Mouse (Mus musculus): Measurements from ENCODE around the gene Zscan29.

Gene Zscan29

DNA sequence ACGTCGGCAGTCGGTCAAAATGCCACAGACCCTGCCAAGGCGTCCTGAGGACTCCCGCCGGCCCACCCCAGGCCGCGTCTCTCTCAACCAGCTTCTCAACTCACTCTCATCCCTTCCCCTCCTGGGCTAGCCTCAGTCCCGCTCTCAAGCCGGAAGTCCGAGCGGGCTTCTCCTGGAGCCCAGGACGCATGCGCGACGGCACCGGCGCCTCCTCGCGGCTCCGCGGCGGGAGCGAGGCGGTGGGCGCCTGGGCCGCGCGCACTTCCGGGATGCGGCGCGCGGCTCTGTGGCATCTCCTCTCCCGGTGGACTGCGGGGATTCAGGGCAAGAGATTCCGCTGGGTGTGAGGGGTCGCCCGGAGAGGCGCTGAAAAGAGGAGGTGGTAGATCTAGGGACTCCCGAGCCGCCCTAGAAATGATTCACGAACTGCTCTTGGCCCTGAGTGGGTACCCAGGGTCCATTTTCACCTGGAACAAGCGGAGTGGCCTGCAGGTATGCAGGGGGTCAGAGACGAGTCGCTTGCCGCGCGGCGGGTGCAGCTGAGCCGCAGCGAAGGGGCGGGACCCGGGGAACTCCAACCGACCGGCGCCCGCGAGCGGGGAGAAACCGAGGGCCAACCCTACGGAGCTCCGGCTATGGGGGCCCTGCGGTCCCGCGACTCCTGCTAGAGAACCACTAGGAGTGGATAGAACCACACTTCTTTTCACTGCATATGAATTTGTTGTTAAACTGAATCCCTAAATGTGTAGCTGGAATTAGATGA is at the start of gene Zscan29:
TSS of gene Zscan29 (minus strand) at position 146 of the 763 bp plus-strand sequence.
- DNase-seq (ENCODE audit: low read depth) = peak; percentile 95

DNA sequence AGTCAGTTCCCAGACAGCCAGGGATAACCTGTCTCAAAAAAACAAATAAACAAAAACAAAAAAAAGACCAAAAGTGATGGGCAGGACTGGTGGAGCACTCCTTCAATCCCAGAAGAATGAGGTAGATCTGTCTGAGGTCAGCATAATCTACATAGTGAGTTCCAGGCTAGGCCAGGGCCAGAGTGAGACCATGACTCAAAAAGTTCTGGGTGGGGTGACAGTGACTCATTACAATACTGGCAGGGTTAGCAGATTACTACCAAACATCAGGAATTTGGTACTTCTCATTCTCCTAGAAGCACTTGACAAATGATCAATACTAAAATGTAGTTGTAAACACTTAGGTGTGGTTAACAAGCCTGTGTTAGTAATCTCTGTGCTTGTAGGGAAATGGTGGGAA is 49.1 kb upstream of the Zscan29 start:
- DNase-seq (ENCODE audit: low read depth) = peak; percentile 44

DNA sequence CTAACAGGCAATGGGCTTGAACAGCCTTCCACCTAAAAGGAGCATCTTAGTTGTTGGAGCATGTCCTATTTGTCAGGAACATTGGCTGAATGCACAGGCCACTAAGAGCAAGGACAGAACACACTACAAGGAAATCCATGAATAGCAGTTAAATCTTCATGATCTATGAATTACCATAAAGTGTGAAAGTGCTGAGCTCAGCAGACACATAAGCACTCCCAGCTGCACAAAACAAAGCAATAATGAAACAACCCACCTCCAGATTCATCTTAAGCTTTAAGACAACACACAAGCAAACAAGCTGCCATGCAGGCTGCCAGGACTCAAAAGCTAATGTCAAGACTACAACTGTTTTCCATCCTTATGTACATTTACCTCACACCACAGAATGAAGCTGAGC is 48.3 kb upstream of the Zscan29 start:
- DNase-seq (ENCODE audit: low read depth) = peak; percentile 36

DNA sequence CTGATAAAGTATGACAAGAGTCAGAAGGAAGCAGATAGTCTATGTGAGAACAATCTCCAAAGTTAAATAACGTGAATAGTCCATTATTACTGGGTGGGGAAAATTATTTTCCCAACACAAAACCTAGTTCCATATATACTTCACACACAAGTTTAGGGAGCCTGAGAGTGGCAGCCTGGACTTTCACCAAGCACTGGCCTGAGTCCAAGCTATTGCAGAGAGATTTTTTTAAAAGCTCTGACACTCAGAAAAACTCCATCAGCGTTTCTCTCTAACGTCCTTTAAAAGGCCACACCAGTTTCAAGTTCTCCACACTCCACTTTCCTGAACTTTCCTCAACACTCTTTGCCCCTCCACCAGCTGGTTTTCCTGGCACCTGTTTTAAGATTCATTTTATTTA is 43.6 kb upstream of the Zscan29 start:
- no peak for DNase-seq (ENCODE audit: low read depth)

DNA sequence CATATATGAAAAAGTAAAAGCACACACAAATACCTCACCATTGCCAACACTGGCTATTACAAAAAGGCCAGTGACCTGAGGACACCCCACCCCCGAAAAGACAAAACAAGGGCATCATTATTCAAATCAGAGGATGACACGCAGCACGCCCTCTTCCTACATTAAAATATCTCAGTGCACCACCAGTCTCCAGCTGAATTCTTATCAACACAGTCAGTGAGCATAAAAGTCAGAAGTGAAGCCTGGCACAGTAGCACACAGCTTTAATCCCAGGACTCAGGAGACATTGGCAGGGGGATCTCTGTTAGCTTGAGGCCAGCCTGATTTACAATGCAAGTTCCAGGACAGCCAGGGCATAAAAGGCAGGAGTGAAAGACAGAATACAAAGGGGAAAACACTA is 35.6 kb upstream of the Zscan29 start:
- DNase-seq (ENCODE audit: low read depth) = no peak

DNA sequence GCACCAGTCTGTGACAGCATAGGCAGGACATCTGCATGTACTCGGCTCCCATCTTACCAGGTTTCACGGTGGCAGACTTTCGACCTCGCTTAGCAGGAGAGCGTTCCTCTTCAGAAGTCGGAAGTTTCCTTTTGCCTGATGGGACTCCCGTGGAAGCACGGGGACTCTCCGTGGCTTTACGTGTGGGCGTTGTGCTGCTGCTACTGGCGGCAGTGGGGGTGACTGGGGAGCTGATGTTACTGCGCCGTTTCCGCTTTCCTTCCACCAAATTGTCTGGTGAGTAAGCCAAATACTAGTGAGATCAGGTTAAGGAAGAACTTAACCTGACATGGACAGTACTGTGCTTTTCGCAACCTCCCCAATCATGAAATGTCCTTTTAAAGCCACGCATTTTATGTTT is 33.4 kb upstream of the Zscan29 start:
- no peak for DNase-seq (ENCODE audit: low read depth)

DNA sequence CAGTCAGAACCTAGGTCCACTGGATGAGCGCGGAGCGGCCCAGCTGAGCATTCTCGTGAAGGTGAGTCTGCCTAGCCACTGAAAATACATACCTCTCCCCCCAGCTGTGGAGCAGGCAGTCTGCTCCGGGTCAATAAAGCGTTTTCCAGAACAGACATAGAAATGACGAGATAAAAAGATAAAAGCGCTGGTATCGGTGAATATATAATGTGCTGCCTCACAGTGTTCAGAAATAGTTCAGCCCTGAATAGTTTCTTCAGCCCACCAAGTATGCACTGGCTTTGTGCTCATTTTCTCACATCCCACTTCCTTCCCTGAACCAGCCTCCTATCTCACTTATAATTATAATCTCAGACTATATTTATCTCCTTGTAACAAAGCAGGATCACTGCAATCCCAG is 24.5 kb upstream of the Zscan29 start:
- no peak for DNase-seq (ENCODE audit: low read depth)

DNA sequence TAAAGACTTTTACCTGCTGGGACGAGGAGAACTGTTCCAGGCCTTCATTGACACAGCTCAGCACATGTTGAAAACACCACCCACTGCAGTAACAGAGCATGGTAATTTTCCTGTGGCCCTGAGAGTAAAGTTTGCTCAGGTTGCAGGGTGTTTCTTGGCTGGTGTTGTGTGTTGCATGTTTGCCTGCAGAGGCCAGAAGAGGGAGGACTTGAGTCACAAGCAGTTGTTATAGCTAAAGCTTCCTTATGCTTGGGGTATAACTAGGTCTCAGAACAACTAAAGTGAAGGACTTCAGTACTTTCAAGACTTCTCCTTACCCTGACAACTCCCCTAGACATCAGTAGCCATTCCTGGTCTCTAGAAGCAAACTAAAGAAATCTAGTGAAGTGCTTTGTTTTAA is 17.6 kb upstream of the Zscan29 start:
- DNase-seq (ENCODE audit: low read depth) = peak; percentile 21

DNA sequence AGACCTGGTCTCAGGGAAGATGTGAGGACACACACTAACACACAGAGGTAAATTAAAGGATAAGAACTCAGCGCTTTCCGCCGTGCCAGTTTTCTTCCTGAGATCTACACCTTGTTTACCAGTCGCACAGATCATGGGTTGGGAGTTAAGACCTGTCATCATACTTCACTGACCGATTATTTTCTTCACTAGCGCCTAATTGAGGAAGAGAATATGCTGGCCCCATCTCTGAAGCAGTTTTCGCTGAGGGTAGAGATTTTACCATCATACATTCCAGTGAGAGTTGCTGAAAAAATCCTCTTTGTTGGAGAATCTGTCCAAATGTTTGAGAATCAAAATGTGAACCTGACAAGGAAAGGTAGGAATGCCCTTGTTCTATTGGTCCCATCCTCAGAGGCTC is 13.2 kb upstream of the Zscan29 start:
- no peak for DNase-seq (ENCODE audit: low read depth)

DNA sequence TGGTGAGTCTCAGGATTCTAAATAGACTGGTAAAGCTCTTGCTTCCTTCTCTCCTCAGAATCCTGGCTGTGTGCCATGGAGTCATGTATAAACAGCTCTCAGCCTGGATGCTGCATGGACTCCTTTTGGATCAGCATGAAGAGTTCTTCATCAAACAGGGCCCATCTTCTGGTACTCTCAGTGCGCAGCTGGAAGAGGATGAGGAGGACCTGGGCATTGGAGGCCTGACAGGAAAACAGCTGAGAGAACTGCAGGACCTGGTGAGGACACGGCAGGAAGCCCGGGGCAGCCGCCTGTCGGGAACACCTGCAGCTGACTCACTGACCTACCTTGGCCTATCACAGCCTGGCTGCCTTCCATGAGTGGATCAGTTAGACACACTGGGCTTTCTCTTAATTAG is 12.5 kb upstream of the Zscan29 start:
- DNase-seq (ENCODE audit: low read depth) = no peak

DNA sequence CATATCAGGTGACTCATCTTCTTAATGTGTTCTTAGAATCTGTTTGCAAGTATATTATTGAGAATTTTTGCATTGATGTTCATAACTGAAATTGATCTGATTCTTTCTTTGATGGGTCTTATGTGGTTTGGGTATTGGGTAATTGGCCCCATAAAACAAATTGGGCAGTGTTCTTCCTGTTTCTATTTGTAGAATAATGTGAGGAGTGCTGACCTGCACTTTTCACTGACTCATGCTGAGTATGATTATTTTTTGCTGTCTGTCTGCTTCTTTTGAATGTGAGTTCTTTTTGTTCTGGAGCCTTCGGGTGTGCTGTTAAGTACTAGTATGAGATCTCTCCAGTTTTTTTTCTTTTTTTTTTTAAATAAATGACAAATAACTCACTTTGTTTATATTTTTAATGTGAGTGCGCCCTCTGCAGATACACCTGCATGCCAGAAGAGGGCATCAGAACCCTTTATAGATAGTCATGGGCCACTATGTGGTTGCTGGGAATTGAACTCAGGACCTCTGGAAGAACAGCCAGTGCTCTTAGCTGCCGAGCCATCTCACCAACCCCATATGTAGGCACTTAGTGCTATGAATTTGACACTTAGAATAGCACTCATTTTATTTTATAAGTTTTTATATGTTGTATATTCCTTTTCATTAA is 8.0 kb upstream of the Zscan29 start:
- DNase-seq (ENCODE audit: low read depth) = peak; percentile 46

DNA sequence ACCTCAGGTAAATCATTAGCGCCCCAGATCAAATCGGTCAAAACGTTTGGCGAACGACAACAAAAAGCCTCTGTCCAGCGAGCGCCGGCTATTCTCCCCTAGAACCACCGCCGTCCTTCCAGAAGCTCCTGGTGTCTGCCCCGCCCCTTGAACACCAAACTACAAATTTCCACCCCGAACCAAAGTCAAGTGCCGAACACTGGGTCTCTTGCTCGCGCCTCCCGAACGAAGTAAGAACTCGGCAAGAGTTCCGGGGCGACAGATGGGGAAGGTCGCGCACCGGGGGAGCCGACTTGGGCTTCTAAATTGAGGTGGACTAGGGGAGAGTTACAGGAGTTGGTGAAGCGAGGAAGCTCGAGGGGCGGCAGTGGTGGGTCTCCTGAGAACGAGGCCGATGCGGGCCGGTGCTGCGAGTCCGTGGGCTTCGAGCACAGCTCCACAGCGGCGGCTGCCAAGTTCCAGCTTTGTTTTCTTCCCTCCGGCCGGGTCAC is 399 bp downstream of the Zscan29 start, which contains the start of gene Tubgcp4:
TSS of gene Tubgcp4 (plus strand) at position 174 of the 491 bp plus-strand sequence.
- peak; percentile 73 for DNase-seq (ENCODE audit: low read depth)

DNA sequence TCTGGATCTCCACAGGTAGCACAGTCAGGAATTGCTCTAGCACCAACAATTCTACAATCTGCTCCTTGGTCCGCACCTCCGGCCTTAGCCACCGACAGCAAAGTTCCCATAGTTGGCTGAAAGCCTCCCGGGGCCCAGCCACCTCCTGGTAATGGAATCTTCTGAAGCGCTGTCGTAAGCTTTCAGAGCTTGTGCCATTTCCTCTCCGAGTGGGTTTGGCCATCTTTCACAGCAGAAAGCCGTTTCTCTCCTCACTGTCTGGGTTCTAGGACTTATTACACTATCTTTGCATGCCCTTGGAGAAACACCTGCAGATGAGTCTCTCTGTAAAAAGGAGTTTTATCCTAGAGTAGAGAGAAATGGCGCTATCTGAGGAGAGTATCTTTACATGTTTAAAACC is 1.0 kb downstream of the Zscan29 start:
- peak; percentile 68 for DNase-seq (ENCODE audit: low read depth)

DNA sequence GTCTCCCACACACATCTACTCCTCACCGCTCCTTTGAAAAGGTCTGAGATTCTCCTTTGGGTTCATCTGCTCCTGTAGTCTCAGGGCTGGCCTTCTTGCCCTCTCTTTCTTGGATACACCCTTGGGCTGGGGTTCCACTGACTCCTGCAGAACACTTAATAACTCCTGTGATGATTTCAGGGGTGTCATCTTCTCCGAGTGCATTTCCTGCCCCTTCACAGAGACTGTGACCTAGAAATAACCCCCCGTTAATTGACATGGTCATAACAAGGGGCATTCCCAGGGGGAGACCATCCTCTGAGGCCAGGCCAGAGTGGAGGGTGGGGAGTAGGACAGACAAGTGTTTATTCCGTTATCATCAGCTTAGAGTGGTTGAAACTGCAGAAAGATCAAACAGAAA is 1.8 kb downstream of the Zscan29 start:
- DNase-seq (ENCODE audit: low read depth) = peak; percentile 41

DNA sequence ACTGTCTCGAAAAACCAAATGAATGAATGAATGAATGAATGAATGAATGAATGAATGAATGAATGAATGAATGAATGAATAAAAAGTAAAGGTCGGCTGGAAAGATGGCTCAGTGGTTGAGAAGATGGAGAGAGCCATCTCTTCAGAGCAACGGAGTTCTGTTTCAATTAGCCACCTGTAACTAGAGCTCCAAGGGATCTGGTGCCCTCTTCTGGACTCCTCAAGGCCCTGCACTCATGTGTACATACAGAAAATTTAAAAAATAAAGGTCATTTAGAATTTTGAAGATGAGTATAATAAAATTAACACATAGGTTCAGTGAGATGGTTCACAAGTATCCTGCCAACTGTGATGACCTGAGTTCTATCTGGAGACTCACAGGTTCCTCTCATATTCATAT is 17.8 kb downstream of the Zscan29 start:
- peak; percentile 41 for DNase-seq (ENCODE audit: low read depth)

DNA sequence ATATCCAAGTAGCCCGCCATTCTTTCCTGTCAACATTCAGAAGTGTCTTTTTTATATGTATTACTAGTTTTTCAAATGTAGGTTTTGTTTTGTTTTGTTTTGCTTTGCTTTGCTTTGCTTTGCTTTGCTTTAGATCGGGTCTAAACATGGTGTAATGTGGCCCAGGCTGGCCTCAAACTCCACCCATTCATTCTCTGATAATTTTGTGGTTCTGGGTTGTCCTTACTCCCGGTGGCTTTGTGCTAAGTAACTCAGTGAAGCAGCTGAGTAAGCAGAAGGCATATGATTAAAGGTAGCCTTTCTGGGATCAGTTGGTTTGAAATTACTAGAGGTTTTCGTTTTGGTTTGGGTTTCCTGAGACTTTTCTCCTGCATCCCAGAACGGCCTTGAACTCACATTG is 21.2 kb downstream of the Zscan29 start:
- no peak for DNase-seq (ENCODE audit: low read depth)

DNA sequence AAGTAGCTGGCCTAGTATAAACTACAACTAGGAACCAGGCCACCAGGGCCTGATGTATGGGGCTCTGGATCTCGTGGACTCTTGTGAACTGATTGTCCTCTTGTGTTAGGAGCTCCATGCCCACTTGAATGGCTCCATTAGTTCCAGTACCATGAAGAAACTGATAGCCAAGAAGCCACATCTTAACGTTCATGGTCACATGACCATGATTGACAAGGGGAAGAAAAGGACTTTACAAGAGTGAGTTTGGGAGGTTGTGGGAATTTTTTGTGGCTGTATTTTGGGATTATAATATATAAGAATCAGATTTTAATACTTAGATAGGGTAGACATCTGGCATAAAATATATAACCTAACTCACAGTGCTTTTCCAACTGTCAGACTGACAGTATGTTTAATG is 28.5 kb downstream of the Zscan29 start:
- no peak for DNase-seq (ENCODE audit: low read depth)

DNA sequence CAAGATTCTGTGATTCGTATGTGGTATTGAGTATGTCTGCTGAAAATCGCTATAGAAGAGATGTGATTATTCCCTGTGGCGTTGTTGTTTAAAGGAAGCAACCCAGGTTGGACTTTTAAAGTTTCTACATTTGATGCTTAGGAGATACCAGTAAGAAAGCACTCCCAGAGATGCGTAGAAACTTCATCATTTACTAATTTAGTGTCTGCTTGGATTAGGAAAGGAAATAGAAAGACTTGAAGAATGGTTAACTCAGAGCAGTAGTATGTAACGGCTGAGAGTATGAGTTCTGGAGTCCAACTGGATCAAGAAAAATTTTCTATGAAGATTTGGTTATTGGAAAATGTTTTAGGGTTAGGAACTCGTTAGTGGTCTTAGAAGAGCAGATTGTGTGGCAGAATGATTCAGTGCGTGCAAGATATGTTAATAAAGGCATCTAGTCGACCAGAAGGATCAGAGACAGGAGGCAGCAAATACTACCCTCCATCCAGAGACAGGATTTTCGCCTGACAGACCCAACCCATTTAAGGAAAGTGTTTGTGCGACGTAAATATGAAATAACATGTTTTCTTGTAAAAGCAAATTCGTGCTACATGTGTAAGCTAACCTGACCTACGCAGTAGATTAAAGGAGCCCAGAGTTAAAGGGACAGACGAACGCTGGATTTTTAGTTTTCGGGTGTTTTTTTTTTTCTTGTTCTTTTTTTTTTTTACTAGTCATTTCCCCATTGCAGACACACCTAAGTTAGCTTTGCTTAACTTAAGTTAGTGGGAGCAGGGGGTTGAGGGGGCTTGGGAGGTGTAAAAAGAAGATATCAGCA is 29.5 kb downstream of the Zscan29 start:
- no peak for DNase-seq (ENCODE audit: low read depth)

DNA sequence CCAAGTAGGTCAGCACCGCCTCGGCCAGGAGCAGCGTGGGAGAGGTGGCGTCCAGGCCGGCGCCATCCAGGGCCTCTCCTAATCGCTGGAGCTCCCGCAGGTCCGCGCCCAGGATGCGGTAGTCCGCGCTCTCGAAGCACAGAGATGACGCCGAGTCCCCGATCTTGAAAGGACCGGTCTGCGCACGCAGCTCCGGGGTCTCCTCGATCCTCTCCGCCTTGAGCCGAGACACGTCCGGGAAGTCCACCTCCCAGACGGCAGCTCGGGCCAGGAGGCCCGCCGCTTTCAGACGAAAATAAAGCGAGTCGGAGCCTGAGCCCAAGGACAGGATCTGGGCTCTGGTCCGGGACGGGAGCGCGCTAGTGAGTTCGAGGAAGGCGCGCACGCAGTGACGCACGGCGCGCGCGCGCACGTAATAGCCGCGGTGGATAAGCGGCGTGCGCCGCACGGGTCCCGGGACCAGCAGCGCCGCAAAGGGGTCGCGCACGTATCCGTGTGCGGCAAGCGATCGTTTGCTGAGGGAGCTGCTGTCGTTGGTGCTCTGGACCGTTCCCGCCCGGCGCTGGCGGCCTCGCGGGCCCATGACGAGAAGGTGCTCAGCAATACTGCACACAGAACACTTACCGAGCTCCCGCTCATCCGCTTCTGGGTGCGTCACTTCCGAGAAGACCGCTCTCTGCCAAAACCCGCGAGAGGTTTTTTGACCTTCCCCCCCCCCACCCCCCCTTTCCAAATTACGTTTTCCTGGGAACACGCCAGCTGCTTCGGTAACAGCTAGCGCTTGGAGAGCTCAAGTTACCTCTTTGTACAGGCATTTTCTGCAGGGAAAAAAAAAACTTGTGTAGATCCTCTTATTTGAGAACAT is 30.7 kb downstream of the Zscan29 start, which contains the start of the genes Adal and Lcmt2:
TSS of gene Adal (plus strand) at position 411 of the 865 bp plus-strand sequence.
TSS of gene Lcmt2 (minus strand) at position 636 of the 865 bp plus-strand sequence.
- peak; percentile 94 for DNase-seq (ENCODE audit: low read depth)

DNA sequence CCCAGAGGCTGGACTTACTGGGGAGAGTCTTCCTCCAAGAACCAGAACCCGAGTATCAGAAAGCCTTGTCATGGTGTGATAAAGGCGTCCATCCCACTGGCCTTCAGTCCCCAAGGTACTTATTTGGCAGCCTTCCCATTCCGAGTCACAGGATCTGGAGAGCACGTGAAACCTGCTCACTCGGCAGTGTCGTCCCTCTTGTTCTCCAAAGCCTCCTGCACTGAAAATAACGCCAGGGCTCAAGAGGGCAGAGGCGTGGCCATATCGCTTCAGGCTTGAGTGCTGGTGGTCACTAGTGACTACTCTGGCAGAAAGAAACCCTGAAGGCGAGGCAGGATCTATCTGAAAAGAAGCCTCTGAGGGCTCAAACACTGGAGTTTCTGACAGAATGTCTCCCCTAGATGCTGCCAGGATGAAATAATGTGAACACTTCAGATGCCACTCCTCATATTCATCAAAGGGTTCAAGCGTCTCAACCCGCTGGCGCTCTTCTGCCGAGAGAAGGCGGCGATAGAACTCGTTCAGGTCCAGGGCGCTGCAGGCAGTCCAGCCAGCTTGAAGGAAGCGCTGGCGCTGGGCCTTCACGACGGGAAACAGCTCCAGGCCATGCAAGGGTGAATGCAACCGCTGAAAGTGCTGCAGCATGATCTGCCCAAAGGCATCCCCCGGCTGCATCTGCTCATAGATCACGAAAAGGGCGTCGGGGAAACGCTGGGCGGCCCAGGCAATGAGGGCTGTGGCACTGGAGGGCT is 31.5 kb downstream of the Zscan29 start:
- DNase-seq (ENCODE audit: low read depth) = no peak

DNA sequence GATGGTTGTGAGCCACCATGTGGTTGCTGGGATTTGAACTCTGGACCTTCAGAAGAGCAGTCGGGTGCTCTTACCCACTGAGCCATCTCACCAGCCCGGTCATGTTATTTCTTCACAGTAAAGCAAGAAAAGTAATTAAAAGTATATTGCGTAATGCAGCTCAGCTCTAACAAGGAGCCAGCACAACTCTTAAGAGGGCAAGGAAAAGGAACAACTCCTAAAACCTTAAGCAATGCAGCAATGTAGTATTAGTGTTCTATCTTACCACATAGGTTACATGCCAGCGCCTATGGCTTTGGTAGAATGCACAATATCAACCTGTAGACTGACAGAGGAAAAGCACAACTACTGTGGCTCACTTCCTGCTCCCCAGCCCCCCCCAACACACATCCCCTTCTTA is 33.6 kb downstream of the Zscan29 start:
- DNase-seq (ENCODE audit: low read depth) = peak; percentile 27
